Mouse (Mus musculus) megakaryocyte progenitor cell, adult 5-6 weeks (primary cell): ENCODE results near the gene Cryzl2. TPM values are rescaled to one million over a fixed set of nuclear protein-coding genes. Genes with fewer than 3 reads are reported as not detected.
A peak's percentile ranks its signal among the peaks of the same experiment; 100 is the strongest.

Source experiments
- ATAC-seq: replicated peaks from 2 replicates; pipeline ENCODE4 v1.8.0; 2016; ENCODE audit warnings: mild to moderate bottlenecking, moderate TSS enrichment, inconsistent platforms; ENCODE audit not compliant: poor library complexity
- total RNA-seq, 2 experiments: library from RNA; stranded (forward) in 1 of 2; stranded (reverse) in 1 of 2; fragments of 157-497, 149-512 nt in 1 of 2; fragments of 200-1000 nt in 1 of 2; gene quantifications; 2 replicates each; pipeline versions ENCODE4 v1.2.3 to v1.2.4; 2015 to 2017

Cryzl2 gene
- total RNA-seq, 2 experiments from 2014 or later, result 12.2 to 27.4 TPM

DNA sequence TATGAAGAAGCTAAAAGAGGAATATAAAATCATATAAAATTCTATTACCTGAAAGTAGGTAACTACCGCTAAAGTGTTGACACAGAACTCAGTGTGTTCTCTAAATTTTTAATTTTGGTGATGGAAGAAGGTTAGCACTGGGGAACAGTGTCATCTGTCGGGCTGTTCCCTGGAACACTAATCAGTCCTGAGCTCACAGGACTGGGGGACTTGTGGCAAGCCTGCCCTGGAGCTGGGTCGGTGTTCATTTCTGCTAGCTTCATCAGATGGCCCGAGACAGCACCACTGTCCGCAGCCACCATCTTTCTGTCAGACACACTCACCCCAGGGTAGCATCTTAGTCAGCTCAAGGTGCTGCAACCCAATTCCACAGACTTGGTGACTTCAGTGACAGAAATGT, 63.9 kb downstream of the Cryzl2 start:
- ATAC-seq, result no peak

DNA sequence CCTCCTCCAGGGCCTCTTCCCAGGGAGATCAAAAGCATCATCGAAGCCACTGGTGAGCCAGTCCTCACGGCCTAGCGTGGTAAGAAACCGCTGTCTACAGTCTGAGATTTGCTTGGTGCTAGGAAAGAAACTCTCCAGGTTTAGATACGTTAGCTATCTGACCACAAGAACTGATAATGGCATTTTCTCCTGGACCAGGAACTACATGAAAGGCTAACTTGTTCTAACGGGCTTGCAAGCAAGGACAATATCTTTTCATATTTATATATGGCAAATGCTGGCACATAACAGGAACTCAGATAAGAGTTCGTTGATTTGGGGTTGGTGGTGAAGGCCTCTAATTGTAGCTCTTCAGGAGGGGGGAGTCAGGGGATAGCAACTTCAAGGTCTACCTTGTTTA, 66.4 kb downstream of the Cryzl2 start:
- ATAC-seq, result peak; percentile 32; the same call in 1 of the 2 replicates

DNA sequence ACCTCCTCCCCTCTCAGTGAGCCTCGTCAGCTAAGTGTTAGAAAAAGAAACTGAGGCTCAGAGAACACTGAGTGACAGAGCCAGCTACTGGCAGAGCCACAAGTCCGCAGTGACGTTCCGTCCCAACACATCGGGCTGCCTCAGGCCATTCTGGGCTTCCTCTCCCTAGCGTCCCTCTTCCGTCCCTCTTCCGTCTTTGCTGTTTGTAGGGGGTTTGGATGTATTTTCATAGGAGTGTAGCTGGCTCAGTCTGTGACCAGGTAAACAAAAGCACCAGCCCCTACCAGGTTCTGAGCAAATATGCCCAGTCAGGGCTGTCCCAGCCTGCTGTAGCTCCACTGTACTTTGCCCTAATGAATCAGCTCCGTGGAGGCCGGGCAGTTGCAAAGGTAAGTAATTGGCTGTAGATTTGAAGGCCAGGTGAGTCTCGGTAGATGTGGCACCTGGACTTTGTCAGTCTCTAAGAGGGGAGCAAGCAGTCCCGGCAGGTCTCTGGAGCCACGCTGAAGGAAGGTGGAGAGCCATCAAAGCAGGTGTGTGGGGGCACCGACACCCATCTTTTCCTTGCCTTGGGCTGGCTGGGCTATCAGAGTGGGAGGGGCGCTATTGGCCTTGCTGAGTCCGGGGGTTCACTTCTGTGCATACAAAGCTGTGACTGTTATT, 67.4 kb downstream of the Cryzl2 start:
- no peak for ATAC-seq

DNA sequence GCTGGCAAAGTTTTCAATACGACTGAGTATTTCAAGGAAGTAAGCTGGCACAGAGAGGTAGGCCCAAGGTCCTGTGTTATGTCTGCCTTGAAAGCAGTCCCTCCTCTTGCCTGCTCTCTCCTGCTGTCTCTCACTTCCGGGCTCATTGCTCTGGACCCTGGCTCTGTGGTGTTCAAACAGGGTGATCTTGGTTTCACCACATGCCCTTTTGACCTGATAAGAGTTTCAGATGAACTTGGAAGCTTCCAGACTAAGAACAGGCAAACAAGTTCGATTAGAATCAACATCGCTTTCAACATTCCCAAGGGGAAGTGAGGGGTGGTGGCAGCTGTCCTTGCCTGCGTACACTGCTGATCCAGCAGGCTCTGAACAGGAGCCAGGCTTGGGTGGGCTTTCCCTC, 68.2 kb downstream of the Cryzl2 start:
- ATAC-seq, result no peak

DNA sequence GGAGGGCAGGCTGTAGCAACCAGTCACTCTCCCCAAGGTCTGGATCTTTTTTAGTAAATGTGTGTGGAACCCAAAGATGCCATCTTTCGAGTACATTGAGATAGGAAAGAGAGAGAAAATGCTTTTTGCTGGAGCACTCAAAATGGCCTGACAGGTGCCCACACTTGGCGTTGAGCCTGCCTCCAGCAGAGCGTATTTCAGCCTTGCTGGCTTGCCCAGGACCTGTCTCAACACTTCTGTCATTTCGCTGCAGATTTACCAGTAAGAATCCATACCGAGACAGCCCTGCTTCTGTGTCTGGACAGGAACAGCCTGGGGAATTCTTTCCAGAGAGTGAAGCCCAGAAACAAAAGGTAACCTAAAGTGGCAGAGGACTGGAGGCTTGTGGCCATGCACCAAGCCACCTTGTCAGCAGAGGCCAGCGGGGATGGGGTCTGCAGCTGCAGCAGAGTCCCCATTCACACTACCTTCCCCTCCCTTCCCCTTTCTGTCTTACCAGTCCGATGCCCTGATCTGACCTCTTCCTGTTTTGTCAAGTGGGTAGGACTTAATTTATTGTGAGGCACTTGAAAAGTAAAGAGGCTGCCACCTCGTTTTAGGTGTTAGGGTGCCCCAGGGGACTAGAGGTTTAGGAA, 74.6 kb downstream of the Cryzl2 start:
- peak; percentile 79 for ATAC-seq

DNA sequence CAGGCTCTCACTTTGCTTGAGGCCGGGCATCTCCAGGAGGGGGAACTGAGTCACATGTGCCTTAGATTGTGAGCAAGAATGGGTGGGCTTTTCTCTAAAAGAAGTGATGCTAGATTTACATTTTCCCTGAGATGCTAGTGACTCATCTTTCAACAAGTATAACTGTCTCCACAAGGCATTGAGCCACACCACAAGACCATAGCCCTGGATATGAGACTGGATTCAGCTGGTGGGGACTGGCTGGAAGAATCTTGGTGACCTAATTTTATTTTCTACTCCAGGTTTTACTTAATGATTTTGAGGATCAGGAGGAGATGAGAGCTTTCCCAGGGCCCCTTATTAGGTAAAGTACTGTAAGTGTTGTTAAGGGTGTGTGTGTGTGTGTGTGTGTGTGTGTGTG, 77.2 kb downstream of the Cryzl2 start:
- no peak for ATAC-seq

DNA sequence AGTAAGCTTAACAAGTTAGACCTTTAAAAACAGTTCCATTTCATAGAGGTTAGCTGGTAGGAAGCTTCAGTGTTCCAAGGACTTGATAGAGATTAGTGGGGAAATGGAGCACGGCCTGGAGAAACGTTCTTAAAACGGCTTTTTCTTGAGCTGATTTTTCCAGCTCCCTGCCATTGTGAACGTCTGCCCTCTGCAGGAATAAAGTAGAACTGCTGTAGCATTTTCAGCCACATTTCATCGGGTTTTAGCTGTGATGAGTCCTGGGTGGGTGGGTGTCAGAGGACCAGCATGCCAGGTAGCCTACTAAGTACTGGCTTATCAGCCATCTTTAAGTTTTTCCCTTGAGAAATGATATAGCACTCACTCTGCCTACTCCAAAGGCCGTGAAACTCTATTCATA, 78.1 kb downstream of the Cryzl2 start:
- peak; percentile 80 for ATAC-seq

DNA sequence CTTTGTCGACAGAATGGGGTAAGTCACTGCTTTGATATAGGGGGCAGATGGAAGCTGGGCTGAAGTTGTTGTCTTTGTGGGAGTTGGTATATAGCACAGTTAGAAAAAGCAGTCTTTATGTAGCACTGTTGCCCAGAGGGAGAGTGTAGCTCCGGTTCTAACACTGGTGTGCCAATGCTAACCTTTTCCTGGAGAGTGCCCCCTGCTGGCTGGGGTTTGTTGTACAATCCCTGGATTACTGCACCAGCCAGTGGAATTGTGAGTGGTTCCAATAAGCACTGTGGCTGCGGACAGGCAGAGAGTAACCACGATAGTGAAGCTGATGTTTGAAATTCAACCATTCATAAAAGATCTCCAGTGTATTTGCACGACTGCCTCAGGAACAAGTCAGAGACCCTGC, 79.3 kb downstream of the Cryzl2 start:
- peak; percentile 63 for ATAC-seq

Other genes with a start within 250 kb of the Cryzl2 start
- 1.3 and 3.2 TPM in 2 replicates for gene Rasal2, start 46.0 kb upstream of the Cryzl2 start, total RNA-seq (2015)
- 1.7 and 2.0 TPM in 2 replicates for gene Rasal2, start 46.0 kb upstream of the Cryzl2 start, total RNA-seq (2017)
- gene Sec16b, start 48.2 kb downstream of the Cryzl2 start, total RNA-seq (2015), result 0.93 and 1.2 TPM in 2 replicates
- 0.17 and 0.54 TPM in 2 replicates for gene Sec16b, start 48.2 kb downstream of the Cryzl2 start, total RNA-seq (2017)